Mouse (Mus musculus) stomach, embryonic 14.5 days (tissue): ENCODE data around the gene Slc23a2. TPM values are rescaled to one million over a fixed set of nuclear protein-coding genes. Genes with fewer than 3 reads are reported as not detected.

Source experiments
- ATAC-seq: fragments of 200-750 bp; cut with Nextera tagmentation; 2 replicates; pipeline ENCODE4 v1.8.0; 2017; ENCODE audit warnings: low read depth, moderate TSS enrichment; ENCODE audit not compliant: insufficient number of reproducible peaks, insufficient read depth, low FRiP score
- H3K27ac ChIP-seq: fragments of 300-500 bp; sonication (generic); 2 replicates; pipeline ENCODE4 v1.5.1; 2014; ENCODE audit warnings: mild to moderate bottlenecking, low read length, moderate library complexity, mixed read lengths
- H3K27me3 ChIP-seq: fragments of 300-500 bp; sonication (generic); 2 replicates; pipeline ENCODE4 v1.6.1; 2014; ENCODE audit warnings: low read length, control low read depth, mixed read lengths; ENCODE audit not compliant: control insufficient read depth, insufficient read depth
- H3K36me3 ChIP-seq: fragments of 300-500 bp; sonication (generic); 2 replicates; pipeline ENCODE4 v1.6.1; 2014; ENCODE audit warnings: mild to moderate bottlenecking, control low read depth, low read length, moderate library complexity, mixed read lengths; ENCODE audit not compliant: control insufficient read depth, insufficient read depth
- H3K4me1 ChIP-seq: fragments of 300-500 bp; sonication (generic); 2 replicates; pipeline ENCODE4 v1.6.1; 2014; ENCODE audit warnings: low read length, control low read depth, mixed read lengths; ENCODE audit not compliant: control insufficient read depth, insufficient read depth
- H3K4me2 ChIP-seq: fragments of 300-500 bp; sonication (generic); replicated peaks from 2 replicates; pipeline ENCODE4 v1.6.1; 2014; ENCODE audit warnings: low read depth, low read length, control low read depth
- H3K4me3 ChIP-seq: fragments of 300-500 bp; sonication (generic); 2 replicates; pipeline ENCODE4 v1.5.1; 2014; ENCODE audit warnings: low read depth, low read length, control low read depth
- H3K9ac ChIP-seq: fragments of 300-500 bp; sonication (generic); replicated peaks from 2 replicates; pipeline ENCODE4 v1.6.1; 2014; ENCODE audit warnings: low read depth, mild to moderate bottlenecking, control low read depth, low read length, moderate library complexity, mixed read lengths
- H3K9me3 ChIP-seq: fragments of 300-500 bp; sonication (generic); 2 replicates; pipeline ENCODE4 v1.6.1; 2016; ENCODE audit warnings: low read depth, low read length, control low read depth; ENCODE audit not compliant: control insufficient read depth
- WGBS: fragments of 180-500 bp; shearing (Covaris S2); extraction: QIAGEN DNeasy Blood & Tissue Kit; methylation state at CpG from one replicate; pipeline ENCODE4 v1.1.7; 2014; 5-methylcytosine and 5-hydroxymethylcytosine counted together
- polyA plus RNA-seq: library from polyadenylated mRNA; unstranded; fragments of >200 nt; fragmentation: Nextera tagmentation; extraction: Ambion mirVana; gene quantifications from 2 replicates; pipeline ENCODE4 v1.2.1, GENCODE M21; 2014

Gene Slc23a2
- polyA plus RNA-seq, 1 experiment from 2014 or later: 12.4 TPM

GRCm38 (mm10) chr2:132049491-132049890 is 95.4 kb downstream of the Slc23a2 start:
- no peak overlapping the region for H3K9ac ChIP-seq
- 77% methylated on average over 3 of the region's 3 CpGs for WGBS
- H3K27ac ChIP-seq: no peak overlapping the region
- no peak overlapping the region for H3K4me2 ChIP-seq
- H3K4me3 ChIP-seq: no peak overlapping the region
- no peaks in the 10 kb centered on the region for H3K4me1 ChIP-seq
- H3K36me3 ChIP-seq: no peaks in the 10 kb centered on the region
- no peaks in the 10 kb centered on the region for H3K9me3 ChIP-seq
- no peaks in the 10 kb centered on the region for H3K27me3 ChIP-seq
- no peak for ATAC-seq

GRCm38 (mm10) chr2:132048143-132048772 is 96.7 kb downstream of the Slc23a2 start:
- 70% methylated on average over 11 of the region's 11 CpGs for WGBS
- Histone ChIP-seq H3K4me1 (0 out of 2 replicates have a peak, but pooled peaks cover 3% of the 10 kb centered on the region), H3K27ac (no peak overlapping the region), H3K4me2 (no peak overlapping the region), H3K27me3 (no peaks in the 10 kb centered on the region), H3K9ac (no peak overlapping the region), H3K4me3 (no peak overlapping the region), H3K9me3 (no peaks in the 10 kb centered on the region), H3K36me3 (no peaks in the 10 kb centered on the region)
- ATAC-seq: no peak

- 74% methylated on average over 4 of the region's 4 CpGs for WGBS
- no peak for ATAC-seq
- H3K27ac ChIP-seq: no peak overlapping the region
These were observed 97.5 kb downstream of the Slc23a2 start for GRCm38 (mm10) chr2:132047364-132047763.

GRCm38 (mm10) chr2:132046659-132047058 is 98.2 kb downstream of the Slc23a2 start:
- H3K36me3 ChIP-seq: no peaks in the 10 kb centered on the region
- no peak overlapping the region for H3K4me2 ChIP-seq
- ATAC-seq: no peak
- H3K4me3 ChIP-seq: no peak overlapping the region
- no peak overlapping the region for H3K9ac ChIP-seq
- H3K9me3 ChIP-seq: no peaks in the 10 kb centered on the region
- 93% methylated on average over 4 of the region's 4 CpGs for WGBS
- 0 out of 2 replicates have a peak, but pooled peaks cover 3% of the 10 kb centered on the region for H3K4me1 ChIP-seq
- H3K27ac ChIP-seq: no peak overlapping the region
- H3K27me3 ChIP-seq: no peaks in the 10 kb centered on the region

More at GRCm38 (mm10) chr2:132047364-132047763, 97.5 kb downstream of the Slc23a2 start:
- Histone ChIP-seq H3K4me1 (0 out of 2 replicates have a peak, but pooled peaks cover 3% of the 10 kb centered on the region), H3K36me3 (no peaks in the 10 kb centered on the region), H3K4me2 (no peak overlapping the region), H3K9me3 (no peaks in the 10 kb centered on the region), H3K27me3 (no peaks in the 10 kb centered on the region), H3K9ac (no peak overlapping the region), H3K4me3 (no peak overlapping the region)

GRCm38 (mm10) chr2:132044320-132045274 is 100.3 kb downstream of the Slc23a2 start:
- H3K36me3 ChIP-seq: no peaks in the 10 kb centered on the region
- ATAC-seq: no peak
- no peak overlapping the region for H3K4me3 ChIP-seq
- H3K4me1 ChIP-seq: 0 out of 2 replicates have a peak, but pooled peaks cover 3% of the 10 kb centered on the region
- no peaks in the 10 kb centered on the region for H3K9me3 ChIP-seq
- no peak overlapping the region for H3K9ac ChIP-seq
- H3K27ac ChIP-seq: no peak overlapping the region
- H3K27me3 ChIP-seq: no peaks in the 10 kb centered on the region
- 80% methylated on average over 15 of the region's 15 CpGs for WGBS
- H3K4me2 ChIP-seq: no peak overlapping the region

GRCm38 (mm10) chr2:132043101-132043621 is 101.7 kb downstream of the Slc23a2 start:
- Histone ChIP-seq H3K36me3 (no peaks in the 10 kb centered on the region), H3K27ac (peak overlapping the region; percentile 77), H3K9me3 (no peaks in the 10 kb centered on the region), H3K4me1 (0 out of 2 replicates have a peak, but pooled peaks cover 3% of the 10 kb centered on the region), H3K9ac (no peak overlapping the region), H3K4me3 (no peak overlapping the region), H3K27me3 (no peaks in the 10 kb centered on the region), H3K4me2 (no peak overlapping the region)
- peak; percentile 91 for ATAC-seq
- WGBS: 17% methylated on average over 13 of the region's 13 CpGs

- Histone ChIP-seq H3K27me3 (no peaks in the 10 kb centered on the region), H3K4me3 (no peak overlapping the region), H3K4me1 (0 out of 2 replicates have a peak, but pooled peaks cover 3% of the 10 kb centered on the region), H3K36me3 (no peaks in the 10 kb centered on the region), H3K9me3 (no peaks in the 10 kb centered on the region), H3K27ac (no peak overlapping the region), H3K9ac (no peak overlapping the region), H3K4me2 (no peak overlapping the region)
- no peak for ATAC-seq
- WGBS: 58% methylated on average over 7 of the region's 7 CpGs
These were observed 105.0 kb downstream of the Slc23a2 start for GRCm38 (mm10) chr2:132039894-132040293.

- ATAC-seq: no peak
- Histone ChIP-seq H3K27ac (no peak overlapping the region), H3K27me3 (no peaks in the 10 kb centered on the region), H3K9me3 (no peaks in the 10 kb centered on the region), H3K4me1 (0 out of 2 replicates have a peak, but pooled peaks cover under 1% of the 10 kb centered on the region), H3K36me3 (no peaks in the 10 kb centered on the region), H3K4me3 (no peak overlapping the region), H3K4me2 (no peak overlapping the region), H3K9ac (no peak overlapping the region)
- WGBS: 65% methylated on average over 5 of the region's 5 CpGs
These were observed 108.6 kb downstream of the Slc23a2 start for GRCm38 (mm10) chr2:132036326-132036725.
